Mouse (Mus musculus): ENCODE results near the gene Sufu. TPM values are rescaled to one million over a fixed set of nuclear protein-coding genes. Genes with fewer than 3 reads are reported as not detected.
A peak's percentile ranks its signal among the peaks of the same experiment; 100 is the strongest.

Gene Sufu
- polyA plus RNA-seq, 1 experiment from 2014 or later, result 20.5 TPM

- WGBS, result 0% methylated on average over 43 of the region's 46 CpGs
- H3K27ac ChIP-seq (ENCODE audit: low read length), result peak overlapping the region; percentile 100
- peak; percentile 4; the same call in 1 of the 2 replicates for ATAC-seq
- H3K4me2 ChIP-seq (ENCODE audit: low read depth, low read length), result peak overlapping the region; percentile 62
- H3K9me3 ChIP-seq (ENCODE audit: control insufficient read depth, low read length), result no peaks in the 10 kb centered on the region
- H3K4me1 ChIP-seq (ENCODE audit: control insufficient read depth, insufficient read depth, low read length), result peaks cover 26% of the 10 kb centered on the region
- peak overlapping the region; percentile 97 for H3K9ac ChIP-seq (ENCODE audit: low read depth, low read length)
- peak overlapping the region; percentile 87 for H3K4me3 ChIP-seq (ENCODE audit: low read length)
- H3K27me3 ChIP-seq (replicated peaks; ENCODE audit: control insufficient read depth, insufficient read depth, low read length), result no peaks in the 10 kb centered on the region
- H3K36me3 ChIP-seq (ENCODE audit: control insufficient read depth, insufficient read depth, low read length), result 0 out of 2 replicates have a peak, but pooled peaks cover 3% of the 10 kb centered on the region
Measured at GRCm38 (mm10) chr19:46502069-46502455, 105.4 kb downstream of the Sufu start.

- no peaks in the 10 kb centered on the region for H3K9me3 ChIP-seq (ENCODE audit: control insufficient read depth, low read length)
- H3K4me2 ChIP-seq (ENCODE audit: low read depth, low read length), result peak overlapping the region; percentile 62
- ATAC-seq, result peak; percentile 12
- peaks cover 32% of the 10 kb centered on the region for H3K4me1 ChIP-seq (ENCODE audit: control insufficient read depth, insufficient read depth, low read length)
- H3K4me3 ChIP-seq (ENCODE audit: low read length), result peak overlapping the region; percentile 87
- WGBS, result under 1% methylated on average over 53 of the region's 53 CpGs
- no peaks in the 10 kb centered on the region for H3K27me3 ChIP-seq (replicated peaks; ENCODE audit: control insufficient read depth, insufficient read depth, low read length)
- peak overlapping the region; percentile 97 for H3K9ac ChIP-seq (ENCODE audit: low read depth, low read length)
- peaks cover 3% of the 10 kb centered on the region; the same call in 1 of the 2 replicates for H3K36me3 ChIP-seq (ENCODE audit: control insufficient read depth, insufficient read depth, low read length)
- H3K27ac ChIP-seq (ENCODE audit: low read length), result peak overlapping the region; percentile 100
Measured at GRCm38 (mm10) chr19:46502471-46503166, 105.9 kb downstream of the Sufu start.

- Histone ChIP-seq H3K27me3 (replicated peaks; ENCODE audit: control insufficient read depth, insufficient read depth, low read length) (no peaks in the 10 kb centered on the region), H3K9ac (ENCODE audit: low read depth, low read length) (peak overlapping the region; percentile 97), H3K27ac (ENCODE audit: low read length) (peak overlapping the region; percentile 100), H3K4me1 (ENCODE audit: control insufficient read depth, insufficient read depth, low read length) (peaks cover 41% of the 10 kb centered on the region), H3K9me3 (ENCODE audit: control insufficient read depth, low read length) (no peaks in the 10 kb centered on the region), H3K4me2 (ENCODE audit: low read depth, low read length) (peak overlapping the region; percentile 62), H3K4me3 (ENCODE audit: low read length) (peak overlapping the region; percentile 87), H3K36me3 (ENCODE audit: control insufficient read depth, insufficient read depth, low read length) (peaks cover 9% of the 10 kb centered on the region; the same call in 1 of the 2 replicates)
- ATAC-seq, result peak; percentile 61
- 1% methylated on average over 21 of the region's 21 CpGs for WGBS
Measured at GRCm38 (mm10) chr19:46503351-46504084, 106.8 kb downstream of the Sufu start.

GRCm38 (mm10) chr19:46504085-46504552, 107.4 kb downstream of the Sufu start:
- ATAC-seq, result peak; percentile 31
- H3K27ac ChIP-seq (ENCODE audit: low read length), result peak overlapping the region; percentile 100
- WGBS, result 3% methylated on average over 4 of the region's 4 CpGs

GRCm38 (mm10) chr19:46504822-46505417, 108.2 kb downstream of the Sufu start:
- no peaks in the 10 kb centered on the region for H3K27me3 ChIP-seq (replicated peaks; ENCODE audit: control insufficient read depth, insufficient read depth, low read length)
- no peak for ATAC-seq
- no peaks in the 10 kb centered on the region for H3K9me3 ChIP-seq (ENCODE audit: control insufficient read depth, low read length)
- peak overlapping the region; percentile 87 for H3K4me3 ChIP-seq (ENCODE audit: low read length)
- peaks cover 53% of the 10 kb centered on the region for H3K4me1 ChIP-seq (ENCODE audit: control insufficient read depth, insufficient read depth, low read length)
- WGBS, result 53% methylated on average over 9 of the region's 9 CpGs
- peak overlapping the region; percentile 97 for H3K9ac ChIP-seq (ENCODE audit: low read depth, low read length)
- peak overlapping the region; percentile 62 for H3K4me2 ChIP-seq (ENCODE audit: low read depth, low read length)
- H3K36me3 ChIP-seq (ENCODE audit: control insufficient read depth, insufficient read depth, low read length), result peaks cover 9% of the 10 kb centered on the region; the same call in 1 of the 2 replicates
- H3K27ac ChIP-seq (ENCODE audit: low read length), result peak overlapping the region; percentile 100

More at GRCm38 (mm10) chr19:46504085-46504552, 107.4 kb downstream of the Sufu start:
- Histone ChIP-seq H3K4me1 (ENCODE audit: control insufficient read depth, insufficient read depth, low read length) (peaks cover 45% of the 10 kb centered on the region), H3K9ac (ENCODE audit: low read depth, low read length) (peak overlapping the region; percentile 97), H3K27me3 (replicated peaks; ENCODE audit: control insufficient read depth, insufficient read depth, low read length) (no peaks in the 10 kb centered on the region), H3K9me3 (ENCODE audit: control insufficient read depth, low read length) (no peaks in the 10 kb centered on the region), H3K4me3 (ENCODE audit: low read length) (peak overlapping the region; percentile 87), H3K4me2 (ENCODE audit: low read depth, low read length) (peak overlapping the region; percentile 62), H3K36me3 (ENCODE audit: control insufficient read depth, insufficient read depth, low read length) (peaks cover 9% of the 10 kb centered on the region; the same call in 1 of the 2 replicates)

- Histone ChIP-seq H3K4me3 (ENCODE audit: low read length) (no peak overlapping the region; the same call in 1 of the 2 replicates), H3K27ac (ENCODE audit: low read length) (no peak overlapping the region), H3K9ac (ENCODE audit: low read depth, low read length) (peak overlapping the region; percentile 38; the same call in 1 of the 2 replicates), H3K36me3 (ENCODE audit: control insufficient read depth, insufficient read depth, low read length) (peaks cover 9% of the 10 kb centered on the region; the same call in 1 of the 2 replicates), H3K27me3 (replicated peaks; ENCODE audit: control insufficient read depth, insufficient read depth, low read length) (no peaks in the 10 kb centered on the region), H3K4me2 (ENCODE audit: low read depth, low read length) (peak overlapping the region; percentile 62), H3K4me1 (ENCODE audit: control insufficient read depth, insufficient read depth, low read length) (peaks cover 62% of the 10 kb centered on the region), H3K9me3 (ENCODE audit: control insufficient read depth, low read length) (no peaks in the 10 kb centered on the region)
- ATAC-seq, result no peak
- 72% methylated on average over 8 of the region's 8 CpGs for WGBS
Measured at GRCm38 (mm10) chr19:46505646-46506371, 109.1 kb downstream of the Sufu start.

GRCm38 (mm10) chr19:46506372-46506717, 109.6 kb downstream of the Sufu start:
- no peaks in the 10 kb centered on the region for H3K9me3 ChIP-seq (ENCODE audit: control insufficient read depth, low read length)
- H3K4me3 ChIP-seq (ENCODE audit: low read length), result no peak overlapping the region
- H3K36me3 ChIP-seq (ENCODE audit: control insufficient read depth, insufficient read depth, low read length), result peaks cover 9% of the 10 kb centered on the region; the same call in 1 of the 2 replicates
- H3K9ac ChIP-seq (ENCODE audit: low read depth, low read length), result peak overlapping the region; percentile 38; the same call in 1 of the 2 replicates
- H3K27me3 ChIP-seq (replicated peaks; ENCODE audit: control insufficient read depth, insufficient read depth, low read length), result no peaks in the 10 kb centered on the region
- peak overlapping the region; percentile 62 for H3K4me2 ChIP-seq (ENCODE audit: low read depth, low read length)
- ATAC-seq, result no peak
- 58% methylated on average over 3 of the region's 3 CpGs for WGBS
- peaks cover 67% of the 10 kb centered on the region for H3K4me1 ChIP-seq (ENCODE audit: control insufficient read depth, insufficient read depth, low read length)
- H3K27ac ChIP-seq (ENCODE audit: low read length), result 0 out of 2 replicates have a peak overlapping the region, but pooled peaks have one; percentile 1

GRCm38 (mm10) chr19:46507181-46507581, 110.5 kb downstream of the Sufu start:
- Histone ChIP-seq H3K9me3 (ENCODE audit: control insufficient read depth, low read length) (no peaks in the 10 kb centered on the region), H3K4me2 (ENCODE audit: low read depth, low read length) (0 out of 2 replicates have a peak overlapping the region, but pooled peaks have one; percentile 62), H3K27me3 (replicated peaks; ENCODE audit: control insufficient read depth, insufficient read depth, low read length) (no peaks in the 10 kb centered on the region), H3K27ac (ENCODE audit: low read length) (peak overlapping the region; percentile 64; the same call in 1 of the 2 replicates), H3K4me3 (ENCODE audit: low read length) (no peak overlapping the region), H3K9ac (ENCODE audit: low read depth, low read length) (0 out of 2 replicates have a peak overlapping the region, but pooled peaks have one; percentile 38), H3K4me1 (ENCODE audit: control insufficient read depth, insufficient read depth, low read length) (peaks cover 73% of the 10 kb centered on the region), H3K36me3 (ENCODE audit: control insufficient read depth, insufficient read depth, low read length) (peaks cover 9% of the 10 kb centered on the region; the same call in 1 of the 2 replicates)
- no peak for ATAC-seq
- 69% methylated on average over 8 of the region's 8 CpGs for WGBS
